Mouse (Mus musculus) stomach, postnatal 0 days (tissue): ENCODE data around the gene Cdk11b.

Source experiments
- CTCF ChIP-seq: IDR thresholded peaks from 2 replicates; pipeline ENCODE4 v1.5.1; 2016; ENCODE audit warnings: antibody characterized with exemption, low read depth, mild to moderate bottlenecking, moderate library complexity
- EP300 ChIP-seq: optimal IDR thresholded peaks from 2 replicates; pipeline ENCODE3; 2016; ENCODE audit warnings: antibody characterized with exemption

DNA sequence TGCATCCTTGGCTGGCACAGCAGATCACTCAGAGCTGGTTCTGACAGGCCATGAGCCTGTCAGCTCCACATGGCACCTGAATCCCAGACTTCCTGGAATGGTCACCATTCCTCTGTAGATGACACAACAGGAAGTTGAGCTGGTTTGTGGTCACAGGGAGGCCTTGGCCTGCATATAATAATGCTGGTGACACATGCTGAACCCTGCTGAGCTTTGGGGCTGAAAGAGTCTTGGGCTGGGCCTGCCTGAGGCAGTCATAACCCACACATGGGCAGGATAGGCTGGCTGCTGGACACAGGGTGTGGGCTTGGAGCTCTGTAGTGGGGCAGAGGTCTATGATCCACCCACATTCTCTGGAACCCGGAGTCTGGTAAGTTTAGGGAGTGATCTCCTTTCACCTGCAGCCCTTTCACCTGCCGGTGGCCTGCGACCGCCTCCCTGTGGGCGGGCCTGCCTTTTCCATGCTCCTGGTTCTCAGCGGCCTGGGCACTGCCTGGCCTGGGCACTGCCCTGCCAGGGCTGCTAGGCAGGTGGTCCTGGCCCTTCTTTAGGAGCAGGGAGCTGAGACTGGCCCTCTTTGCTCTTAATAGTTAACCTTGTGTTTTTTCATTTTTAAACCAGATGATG is 42.3 kb upstream of the Cdk11b start:
- peak; percentile 13; the same call in 1 of the 2 replicates for TF ChIP-seq CTCF
- TF ChIP-seq EP300 = no peak
